8 mouse cellular contexts compared by ENCODE assay signal in the genomic region with DNA sequence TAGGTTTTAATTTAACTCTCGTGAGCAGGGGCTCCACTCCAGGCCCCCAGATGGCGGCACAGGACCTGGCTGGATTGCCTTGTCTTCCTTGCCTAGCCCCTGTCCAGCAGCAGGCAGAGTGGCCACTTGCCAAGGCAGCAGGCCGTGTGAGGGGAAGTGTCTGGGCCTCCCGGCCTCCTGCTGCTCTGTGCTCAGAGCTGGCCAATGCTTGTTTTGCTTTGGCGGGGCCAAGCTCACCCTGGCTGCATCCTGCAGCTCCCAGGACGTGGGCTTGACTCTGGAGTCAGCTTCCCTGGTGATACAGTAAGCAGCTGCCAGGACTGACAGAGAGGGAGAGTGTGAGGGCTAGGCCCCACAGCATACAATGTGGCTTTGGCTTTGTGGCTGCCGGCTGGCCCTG. TPM values are rescaled to one million over a fixed set of nuclear protein-coding genes. Genes with fewer than 3 reads are reported as not detected.
DNase-seq lines count a peak whose midpoint lies in the region; ATAC-seq and TF ChIP-seq lines count a peak whose summit lies in the region.

No protein-coding gene starts in this region.

- no peaks in the 10 kb centered on the region for H3K27me3 ChIP-seq in hindbrain, embryonic 10.5 days (ENCODE audit: insufficient read depth, poor library complexity, severe bottlenecking)
- H3K27me3 ChIP-seq in lung, embryonic 14.5 days (ENCODE audit: insufficient read depth, low read length), result no peaks in the 10 kb centered on the region

- H3K9ac ChIP-seq in lung, embryonic 14.5 days, result no peak overlapping the region

- H3K4me2 ChIP-seq in lung, embryonic 14.5 days, result peak overlapping the region; percentile 1; the same call in 1 of the 2 replicates

- H3K27ac ChIP-seq in hindbrain, embryonic 10.5 days, result peak overlapping the region; percentile 85
- peak overlapping the region; percentile 64 for H3K27ac ChIP-seq in lung, embryonic 14.5 days (ENCODE audit: low read depth)

- no peaks in the 10 kb centered on the region for H3K36me3 ChIP-seq in hindbrain, embryonic 10.5 days
- H3K36me3 ChIP-seq in lung, embryonic 14.5 days (ENCODE audit: insufficient read depth), result no peaks in the 10 kb centered on the region

- TF ChIP-seq CTCF in lung, embryonic 14.5 days (IDR thresholded peaks at IDR 0.05; ENCODE audit: low read depth), result peak; percentile 64

- 11% methylated on average over 7 of the region's 7 CpGs for WGBS in hindbrain, embryonic 10.5 days
- 12% methylated on average over 7 of the region's 7 CpGs for WGBS in lung, embryonic 14.5 days

- no peak overlapping the region for H3K4me3 ChIP-seq in hindbrain, embryonic 10.5 days
- H3K4me3 ChIP-seq in lung, embryonic 14.5 days (ENCODE audit: low read depth, low read length), result no peak overlapping the region

- peaks cover 90% of the 10 kb centered on the region for H3K4me1 ChIP-seq in hindbrain, embryonic 10.5 days (replicated peaks)
- H3K4me1 ChIP-seq in lung, embryonic 14.5 days (ENCODE audit: insufficient read depth), result peaks cover 40% of the 10 kb centered on the region

- no peaks in the 10 kb centered on the region for H3K9me3 ChIP-seq in hindbrain, embryonic 10.5 days
- no peaks in the 10 kb centered on the region for H3K9me3 ChIP-seq in lung, embryonic 14.5 days (ENCODE audit: low read depth, low read length)

- peak; percentile 94 for ATAC-seq in lung, embryonic 14.5 days (ENCODE audit: insufficient read depth)

- peak; percentile 96 for DNase-seq in NIH3T3 (ENCODE audit: low read depth)
- peak; percentile 94 to 97 for DNase-seq in cerebellum, postnatal 10 days
- peak; percentile 61 to 68 for DNase-seq in frontal cortex, postnatal 14 days (ENCODE audit: low spot score in 2 of 2)
- peak; percentile 58 for DNase-seq in hindbrain, embryonic 10.5 days (ENCODE audit: low spot score)
- DNase-seq in layer of hippocampus, adult 9-11 months, result peak; percentile 86
- peak; percentile 95 for DNase-seq in lung, embryonic 14.5 days
- peak; percentile 79 for DNase-seq in ovary, postnatal 36 days (ENCODE audit: low spot score)
- DNase-seq in thymus, postnatal 4 days, result no peak

RNA-seq across cellular contexts. Expression of a gene that starts 23.3 kb away (rescaled TPM):
- 10.0 and 10.3 TPM in 2 replicates for polyA plus RNA-seq in hindbrain, embryonic 10.5 days (2016; fragmentation: Nextera tagmentation; extraction: Ambion mirVana)
- 9.1 and 10.3 TPM in 2 replicates for polyA plus RNA-seq in lung, embryonic 14.5 days (2014; fragmentation: Nextera tagmentation; extraction: Ambion mirVana)
